Mouse (Mus musculus): Measurements from ENCODE around the gene Gspt2.
"Not testable (repeated sequence)": the region's sequence is repeated elsewhere in the genome, so short reads cannot be mapped to it uniquely, and the experiment has no call there.

Gspt2 gene

DNA sequence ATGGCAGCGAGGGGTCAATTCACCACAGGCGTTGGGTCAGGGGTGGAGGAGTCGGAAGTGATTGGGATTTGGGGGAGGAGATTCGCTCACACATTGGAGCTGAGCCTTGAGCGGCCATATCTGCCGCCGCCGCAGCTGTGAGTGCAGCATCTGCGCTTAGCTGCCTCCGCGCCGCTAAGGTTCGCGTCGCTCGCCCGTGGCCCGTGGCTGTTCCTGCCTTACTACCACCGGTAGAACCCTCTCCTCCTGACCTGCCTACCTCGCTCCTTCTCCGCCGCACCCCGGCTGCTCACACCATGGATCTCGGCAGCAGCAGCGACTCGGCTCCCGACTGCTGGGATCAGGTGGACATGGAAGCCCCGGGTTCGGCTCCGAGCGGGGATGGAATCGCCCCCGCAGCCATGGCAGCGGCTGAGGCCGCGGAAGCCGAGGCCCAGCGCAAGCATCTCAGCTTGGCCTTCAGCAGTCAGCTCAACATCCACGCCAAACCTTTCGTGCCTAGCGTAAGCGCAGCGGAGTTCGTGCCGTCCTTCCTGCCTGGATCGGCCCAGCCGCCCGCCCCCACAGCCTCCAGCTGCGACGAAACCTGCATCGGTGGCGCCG lies at the start of gene Gspt2:
Gspt2 (plus strand) TSS at position 109 of the 603 bp plus-strand sequence.
- DNase-seq (ENCODE audit: low spot score), result peak; percentile 38

DNA sequence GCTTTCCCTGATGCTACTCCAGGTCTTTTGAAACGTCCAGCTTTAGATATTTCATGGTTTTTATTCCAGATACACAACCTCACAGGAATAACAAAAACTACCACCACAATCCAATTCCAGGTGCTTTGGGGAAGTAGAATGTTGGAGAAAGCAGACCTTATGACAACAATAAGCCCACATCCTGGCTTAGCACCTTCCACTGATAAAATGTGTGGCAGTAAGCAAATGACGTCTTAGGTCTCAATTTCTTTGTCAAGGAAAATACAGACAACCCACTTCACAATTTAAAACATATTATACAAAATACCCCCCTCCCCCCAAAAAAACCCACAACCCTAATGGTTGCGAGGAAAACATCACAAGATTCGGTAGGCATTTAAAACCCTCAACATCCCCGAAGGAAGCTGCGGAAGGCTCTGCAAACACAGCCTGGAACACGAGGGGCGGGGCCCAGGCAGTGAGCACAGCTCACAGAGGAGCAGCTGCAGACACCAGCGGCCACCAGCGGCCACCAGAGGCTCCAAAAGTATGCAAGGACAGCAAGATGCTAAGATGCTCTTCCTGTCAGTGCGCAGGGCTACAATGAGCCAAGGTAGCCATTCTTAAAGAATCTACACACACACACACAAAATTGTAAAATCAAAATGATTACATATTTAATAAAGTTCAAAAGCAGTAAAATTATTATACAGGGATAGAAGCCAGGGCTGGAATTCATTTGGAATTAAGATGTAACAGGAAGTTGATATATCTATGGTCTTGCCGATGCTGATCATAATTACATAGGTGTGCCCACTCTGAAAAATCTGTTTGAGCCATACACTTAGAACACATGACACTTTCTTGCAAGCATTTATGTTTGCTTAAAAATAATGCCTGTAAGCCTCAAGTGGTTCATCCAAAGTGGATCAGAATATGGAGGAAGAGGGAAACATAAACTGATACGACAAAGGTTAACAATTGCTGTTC lies 10.8 kb upstream of the Gspt2 start:
- DNase-seq (ENCODE audit: low spot score), result peak; percentile 12

DNA sequence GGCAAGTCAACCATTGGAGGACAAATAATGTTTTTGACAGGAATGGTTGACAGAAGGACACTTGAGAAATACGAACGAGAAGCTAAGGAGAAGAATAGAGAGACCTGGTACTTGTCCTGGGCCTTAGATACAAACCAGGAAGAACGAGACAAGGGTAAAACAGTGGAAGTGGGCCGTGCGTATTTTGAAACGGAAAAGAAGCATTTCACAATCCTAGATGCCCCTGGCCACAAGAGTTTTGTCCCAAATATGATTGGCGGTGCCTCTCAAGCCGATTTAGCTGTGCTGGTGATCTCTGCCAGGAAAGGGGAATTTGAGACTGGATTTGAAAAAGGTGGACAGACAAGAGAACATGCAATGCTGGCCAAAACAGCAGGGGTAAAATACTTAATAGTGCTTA lies 1.0 kb downstream of the Gspt2 start:
- DNase-seq (ENCODE audit: low spot score), result no peak

DNA sequence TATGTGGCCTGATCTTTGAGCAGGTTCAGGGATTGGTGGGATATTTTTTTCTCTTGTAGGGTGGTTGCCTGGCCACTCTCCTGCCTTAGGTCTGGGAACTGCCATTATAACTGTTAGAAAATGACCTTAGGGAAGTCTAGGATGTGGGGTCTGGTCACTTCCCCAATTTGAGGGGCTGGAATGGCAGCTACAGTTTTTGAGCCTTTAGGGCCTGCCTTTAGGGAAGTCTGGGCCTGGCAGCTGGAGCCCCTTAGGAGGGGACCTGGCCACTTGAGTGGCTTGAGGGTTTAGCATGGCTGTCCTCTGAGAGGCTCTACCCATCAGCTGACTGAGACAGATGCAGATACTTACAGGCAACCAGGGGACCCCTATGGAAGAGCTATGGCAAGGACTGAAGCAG lies 12.7 kb downstream of the Gspt2 start:
- DNase-seq (ENCODE audit: low spot score), result no peak

DNA sequence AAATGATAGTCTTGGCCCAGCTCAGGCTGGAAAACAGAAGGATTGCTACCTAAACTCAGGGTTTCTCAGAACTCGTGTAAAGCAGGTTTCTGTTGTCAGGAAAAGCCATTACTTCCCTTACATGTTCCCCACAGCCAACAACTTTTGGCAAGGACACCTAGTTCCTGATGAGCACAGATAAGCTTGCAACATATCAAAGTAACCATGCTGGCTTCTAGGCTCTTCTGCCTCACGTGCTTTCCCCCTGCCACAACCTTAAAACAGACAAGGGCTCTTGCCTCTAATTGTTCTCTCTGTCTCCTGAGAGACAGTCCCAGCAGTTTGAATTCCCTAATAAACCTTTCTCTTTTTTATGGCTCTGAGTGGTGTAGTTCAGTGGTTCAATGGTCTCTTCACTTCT lies 21.9 kb downstream of the Gspt2 start:
- DNase-seq (ENCODE audit: low spot score), result no peak

DNA sequence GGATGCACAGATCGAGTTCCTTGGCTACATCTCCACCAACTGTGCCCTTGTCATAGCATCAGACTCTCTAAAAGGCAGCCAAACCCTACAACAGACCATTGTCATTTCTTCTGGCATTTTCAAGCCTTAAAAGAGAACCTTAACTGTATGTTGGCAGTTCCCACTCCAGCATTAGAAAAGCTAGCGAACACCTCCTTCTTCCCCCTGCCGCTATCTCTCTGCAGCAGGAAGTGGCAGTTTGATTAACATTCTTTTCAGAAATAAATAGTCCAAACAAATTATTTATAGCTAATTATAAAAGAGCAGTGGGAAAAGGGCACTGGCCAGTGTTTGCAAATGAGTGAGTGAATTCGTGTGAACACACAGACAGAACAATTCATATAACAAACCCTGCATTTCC lies 34.9 kb downstream of the Gspt2 start:
- no peak for DNase-seq (ENCODE audit: low spot score)

DNA sequence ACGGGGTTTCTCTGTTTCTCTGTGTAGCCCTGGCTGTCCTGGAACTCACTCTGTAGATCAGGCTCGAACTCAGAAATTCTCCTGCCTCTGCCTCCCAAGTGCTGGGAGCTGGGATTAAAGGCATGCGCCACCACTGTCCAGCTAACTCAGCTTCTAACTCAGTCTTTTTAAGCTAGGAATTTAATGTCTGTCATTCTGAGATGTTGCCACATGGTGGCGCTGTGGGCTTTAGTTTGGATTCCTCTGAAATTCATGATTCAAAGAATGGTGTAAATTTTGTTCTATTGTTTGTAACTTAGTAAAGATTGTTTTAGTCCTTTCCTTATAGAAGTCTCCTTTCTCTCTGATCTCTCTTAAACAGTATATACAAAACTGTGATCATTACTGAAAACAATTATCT lies 39.1 kb downstream of the Gspt2 start:
- DNase-seq (ENCODE audit: low spot score), result peak; percentile 10

DNA sequence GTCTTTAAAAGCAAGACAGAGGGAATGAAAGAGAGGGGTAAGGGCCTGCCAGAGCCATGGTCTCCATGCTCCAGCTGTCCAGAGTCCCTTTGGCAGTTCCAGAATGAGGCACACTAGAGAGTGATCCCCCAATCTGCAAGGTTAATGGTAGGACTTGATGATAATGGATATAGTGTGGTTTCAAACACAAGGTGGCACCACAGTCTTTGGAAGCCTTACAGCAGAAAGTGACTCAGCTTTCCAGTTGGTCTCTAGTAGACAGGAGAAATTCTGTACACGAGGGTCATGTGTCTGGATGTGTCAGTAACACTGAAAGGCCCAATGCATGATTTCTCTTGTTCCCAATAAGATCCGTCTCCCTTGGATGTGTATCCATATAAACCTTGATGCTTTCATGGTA lies 45.7 kb downstream of the Gspt2 start:
- not testable (repeated sequence) for DNase-seq (ENCODE audit: low spot score)

DNA sequence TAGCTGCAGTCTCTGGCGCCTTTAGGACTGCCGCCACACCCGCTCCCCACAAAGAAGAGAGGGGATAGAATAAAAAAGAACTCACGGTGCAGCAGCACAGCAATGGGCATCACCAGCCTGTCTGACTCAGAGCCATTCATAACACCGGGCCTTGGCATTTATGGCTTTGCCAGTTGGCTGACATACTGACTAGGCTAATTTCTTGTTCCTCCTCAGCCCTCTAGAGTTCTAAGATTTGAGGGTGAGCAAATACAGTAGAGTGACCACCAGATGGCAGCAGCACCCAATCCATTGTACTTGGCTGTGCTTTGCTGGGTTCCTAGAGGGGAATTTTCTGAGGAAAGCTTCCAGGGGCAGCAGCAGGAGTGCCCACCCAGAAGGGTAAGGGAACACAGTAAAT lies 53.7 kb downstream of the Gspt2 start:
- DNase-seq (ENCODE audit: low spot score), result not testable (repeated sequence)

All from yolk sac, embryonic 10.5 days (tissue).